Mouse (Mus musculus) hindbrain, embryonic 16.5 days (tissue): Measurements from ENCODE around the gene Itpr2. TPM values are rescaled to one million over a fixed set of nuclear protein-coding genes. Genes with fewer than 3 reads are reported as not detected.

Experiments
- ATAC-seq: fragments of 200-750 bp; cut with Nextera tagmentation; 2 replicates; pipeline ENCODE4 v1.8.0; 2017; ENCODE audit warnings: moderate TSS enrichment, moderate library complexity
- H3K27ac ChIP-seq: fragments of 300-500 bp; sonication (generic); 2 replicates; pipeline ENCODE4 v1.5.1; 2014; ENCODE audit warnings: low read depth, mild to moderate bottlenecking, control low read depth, low read length, moderate library complexity
- H3K27me3 ChIP-seq: fragments of 300-500 bp; sonication (generic); replicated peaks from 2 replicates; pipeline ENCODE4 v1.6.1; 2014; ENCODE audit warnings: low read length; ENCODE audit not compliant: control insufficient read depth, insufficient read depth
- H3K36me3 ChIP-seq: fragments of 300-500 bp; sonication (generic); 2 replicates; pipeline ENCODE4 v1.6.1; 2014; ENCODE audit warnings: mild to moderate bottlenecking, low read length, moderate library complexity, mixed read lengths; ENCODE audit not compliant: control insufficient read depth, insufficient read depth
- H3K4me1 ChIP-seq: fragments of 300-500 bp; sonication (generic); 2 replicates; pipeline ENCODE4 v1.6.1; 2014; ENCODE audit warnings: low read depth, low read length; ENCODE audit not compliant: control insufficient read depth, insufficient read depth
- H3K4me2 ChIP-seq: fragments of 300-500 bp; sonication (generic); 2 replicates; pipeline ENCODE4 v1.6.1; 2014; ENCODE audit warnings: mild to moderate bottlenecking, low read length, control low read depth, moderate library complexity
- H3K4me3 ChIP-seq: fragments of 300-500 bp; sonication (generic); 2 replicates; pipeline ENCODE4 v1.5.1; 2014; ENCODE audit warnings: mild to moderate bottlenecking, low read length, control low read depth, moderate library complexity
- H3K9ac ChIP-seq: fragments of 300-500 bp; sonication (generic); 2 replicates; pipeline ENCODE4 v1.6.1; 2014; ENCODE audit warnings: low read depth, mild to moderate bottlenecking, control low read depth, low read length, moderate library complexity
- H3K9me3 ChIP-seq: fragments of 300-500 bp; sonication (generic); 2 replicates; pipeline ENCODE4 v1.6.1; 2014; ENCODE audit warnings: mild to moderate bottlenecking, low read length, moderate library complexity; ENCODE audit not compliant: control insufficient read depth
- WGBS: fragments of 180-500 bp; shearing (Covaris S2); extraction: QIAGEN DNeasy Blood & Tissue Kit; methylation state at CpG from one replicate; pipeline ENCODE4 v1.1.7; 2014; 5-methylcytosine and 5-hydroxymethylcytosine counted together
- polyA plus RNA-seq: library from polyadenylated mRNA; unstranded; fragments of >200 nt; fragmentation: Nextera tagmentation; extraction: Ambion mirVana; gene quantifications from 2 replicates; pipeline ENCODE4 v1.2.1, GENCODE M21; 2015

Itpr2 gene
- polyA plus RNA-seq, 1 experiment from 2014 or later, result 9.1 TPM

DNA sequence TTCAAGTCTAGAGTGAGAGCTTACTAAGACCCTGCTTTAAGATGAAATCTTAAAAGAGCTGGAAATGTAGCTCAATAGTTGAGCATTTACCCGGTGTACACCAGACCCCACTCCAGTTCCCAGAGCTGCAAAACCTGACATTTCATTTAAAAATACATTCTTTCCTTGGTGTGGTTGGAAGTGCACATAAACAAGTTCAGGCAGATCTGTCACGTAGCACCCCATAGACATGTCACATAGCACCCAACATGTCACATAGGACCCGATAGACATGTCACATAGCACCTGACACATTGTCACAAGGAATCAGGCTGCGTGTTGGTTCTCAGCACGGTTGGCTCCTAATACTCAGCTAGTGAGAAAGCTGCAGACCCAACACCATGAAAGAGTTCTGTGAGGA is 33.5 kb upstream of the Itpr2 start:
- ATAC-seq, result no peak
- Histone ChIP-seq H3K9ac (no peak overlapping the region), H3K4me1 (no peaks in the 10 kb centered on the region), H3K36me3 (no peaks in the 10 kb centered on the region), H3K4me2 (no peak overlapping the region), H3K4me3 (no peak overlapping the region), H3K27me3 (no peaks in the 10 kb centered on the region), H3K9me3 (no peaks in the 10 kb centered on the region), H3K27ac (no peak overlapping the region)
- 96% methylated on average over 5 of the region's 5 CpGs for WGBS

DNA sequence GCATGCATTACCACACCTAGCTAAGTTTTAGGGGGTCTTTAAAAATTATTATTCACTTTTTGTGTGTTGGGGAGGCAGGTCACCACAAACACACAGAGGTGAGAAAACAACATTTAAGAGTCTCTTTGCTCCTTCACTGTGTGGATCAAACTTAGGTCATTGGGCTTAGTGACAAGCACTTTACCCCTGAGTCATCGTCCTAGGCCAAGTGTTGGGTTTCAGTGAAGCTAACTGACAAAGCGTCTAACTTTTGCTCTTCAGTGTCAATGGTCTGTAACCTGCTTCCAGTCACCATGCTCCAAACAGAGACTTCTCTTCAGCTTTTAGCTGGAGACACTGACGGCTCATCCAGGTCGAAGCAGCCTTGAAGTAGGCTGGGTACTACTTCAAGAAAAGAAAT is 31.1 kb upstream of the Itpr2 start:
- 90% methylated on average over 4 of the region's 4 CpGs for WGBS
- Histone ChIP-seq H3K9me3 (no peaks in the 10 kb centered on the region), H3K36me3 (no peaks in the 10 kb centered on the region), H3K4me3 (no peak overlapping the region), H3K27me3 (no peaks in the 10 kb centered on the region), H3K4me1 (no peaks in the 10 kb centered on the region), H3K9ac (no peak overlapping the region), H3K27ac (no peak overlapping the region), H3K4me2 (no peak overlapping the region)
- ATAC-seq, result no peak

DNA sequence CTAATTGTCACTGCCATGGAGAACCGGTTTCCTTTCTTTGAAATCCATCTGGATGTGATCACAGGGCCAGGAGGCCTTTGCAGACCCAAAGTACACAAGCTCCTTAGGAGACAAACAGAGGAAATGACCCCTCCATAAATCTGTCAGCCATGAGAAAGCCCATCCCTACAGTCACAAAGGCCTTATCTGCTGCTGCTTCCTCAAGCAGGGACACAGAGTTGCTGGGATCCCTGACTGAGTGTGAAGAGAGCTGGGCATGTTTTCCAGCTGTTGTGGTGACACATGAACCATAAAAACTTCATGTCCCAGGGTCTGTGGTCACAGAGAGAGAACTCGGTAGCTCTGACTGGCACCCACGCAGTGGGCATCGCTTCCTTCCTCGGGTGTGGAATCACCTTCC is 28.7 kb upstream of the Itpr2 start:
- no peak overlapping the region for H3K9ac ChIP-seq
- H3K4me1 ChIP-seq, result no peaks in the 10 kb centered on the region
- H3K36me3 ChIP-seq, result no peaks in the 10 kb centered on the region
- H3K4me3 ChIP-seq, result no peak overlapping the region
- H3K4me2 ChIP-seq, result no peak overlapping the region
- 72% methylated on average over 5 of the region's 5 CpGs for WGBS
- no peak for ATAC-seq
- H3K27me3 ChIP-seq, result no peaks in the 10 kb centered on the region
- H3K27ac ChIP-seq, result no peak overlapping the region
- no peaks in the 10 kb centered on the region for H3K9me3 ChIP-seq

DNA sequence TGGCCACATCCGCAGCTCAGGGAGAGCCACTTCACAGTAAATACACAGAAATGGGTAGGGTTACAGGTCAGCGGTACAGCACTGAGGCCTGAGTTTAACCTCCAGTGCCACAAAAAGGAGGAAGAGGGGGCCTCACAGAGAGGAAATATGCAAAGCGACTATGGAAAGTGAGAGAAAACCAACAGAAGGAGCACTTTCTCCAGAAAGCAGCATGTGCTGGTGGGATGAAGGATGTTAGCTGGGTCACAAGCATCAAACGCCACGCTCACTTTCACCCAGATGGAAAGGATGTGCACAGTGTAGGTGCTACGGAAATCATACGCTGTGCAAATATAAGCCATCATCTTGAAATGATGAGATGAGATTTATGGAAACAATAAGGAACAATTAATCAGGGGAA is 28.3 kb upstream of the Itpr2 start:
- ATAC-seq, result no peak
- H3K9me3 ChIP-seq, result no peaks in the 10 kb centered on the region
- H3K36me3 ChIP-seq, result no peaks in the 10 kb centered on the region
- H3K27ac ChIP-seq, result no peak overlapping the region
- WGBS, result 80% methylated on average over 7 of the region's 7 CpGs
- H3K27me3 ChIP-seq, result no peaks in the 10 kb centered on the region
- no peaks in the 10 kb centered on the region for H3K4me1 ChIP-seq
- no peak overlapping the region for H3K4me2 ChIP-seq
- no peak overlapping the region for H3K4me3 ChIP-seq
- H3K9ac ChIP-seq, result no peak overlapping the region

DNA sequence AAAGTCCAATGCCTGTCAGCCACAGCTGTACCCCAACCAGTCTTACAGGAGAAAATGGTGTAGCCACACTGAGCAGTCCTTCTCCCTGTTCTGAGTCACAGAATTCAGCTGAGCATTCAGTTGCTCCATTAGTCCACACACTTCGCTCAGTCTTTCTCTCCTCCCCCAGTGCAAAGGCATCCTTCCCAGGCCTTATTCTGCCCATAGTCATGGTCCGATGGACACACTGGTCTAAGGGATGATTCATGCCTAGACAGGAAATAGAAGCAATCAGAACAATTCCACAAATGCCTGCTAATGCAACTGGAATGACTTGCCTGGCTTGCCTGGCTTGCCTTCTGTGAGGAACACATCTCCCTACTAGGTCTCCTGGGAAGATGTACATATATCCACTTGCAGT is 25.5 kb upstream of the Itpr2 start:
- H3K9ac ChIP-seq, result no peak overlapping the region
- WGBS, result 85% methylated on average over 2 of the region's 2 CpGs
- H3K27me3 ChIP-seq, result no peaks in the 10 kb centered on the region
- H3K27ac ChIP-seq, result no peak overlapping the region
- no peak overlapping the region for H3K4me2 ChIP-seq
- 0 out of 2 replicates have a peak, but pooled peaks cover 4% of the 10 kb centered on the region for H3K9me3 ChIP-seq
- ATAC-seq, result no peak
- no peaks in the 10 kb centered on the region for H3K4me1 ChIP-seq
- no peaks in the 10 kb centered on the region for H3K36me3 ChIP-seq
- no peak overlapping the region for H3K4me3 ChIP-seq

DNA sequence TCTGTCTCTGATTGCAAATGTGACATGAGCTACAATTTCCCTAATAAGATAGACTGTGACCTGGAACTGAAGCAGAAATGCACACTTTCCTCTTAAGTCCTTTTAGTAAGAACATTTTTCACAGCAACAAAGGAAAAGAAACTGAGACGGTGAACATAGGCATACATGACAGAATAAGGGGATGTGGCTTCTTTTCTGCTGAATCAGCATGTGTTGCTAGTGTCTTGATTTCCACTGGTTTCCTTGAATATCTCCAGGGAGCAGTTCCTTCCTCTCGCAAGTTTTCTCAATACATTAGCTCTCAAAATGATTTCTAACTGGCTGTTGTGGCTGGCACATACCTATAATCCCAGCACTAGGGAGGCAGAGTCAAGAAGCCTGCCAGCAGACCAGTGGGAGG is 23.5 kb upstream of the Itpr2 start:
- 0 out of 2 replicates have a peak, but pooled peaks cover 4% of the 10 kb centered on the region for H3K9me3 ChIP-seq
- ATAC-seq, result no peak
- no peak overlapping the region for H3K4me2 ChIP-seq
- no peaks in the 10 kb centered on the region for H3K27me3 ChIP-seq
- no peak overlapping the region for H3K4me3 ChIP-seq
- no peak overlapping the region for H3K27ac ChIP-seq
- whole genome bisulfite sequencing, result 82% methylated on average over 2 of the region's 2 CpGs
- no peaks in the 10 kb centered on the region for H3K4me1 ChIP-seq
- H3K9ac ChIP-seq, result no peak overlapping the region
- H3K36me3 ChIP-seq, result no peaks in the 10 kb centered on the region

DNA sequence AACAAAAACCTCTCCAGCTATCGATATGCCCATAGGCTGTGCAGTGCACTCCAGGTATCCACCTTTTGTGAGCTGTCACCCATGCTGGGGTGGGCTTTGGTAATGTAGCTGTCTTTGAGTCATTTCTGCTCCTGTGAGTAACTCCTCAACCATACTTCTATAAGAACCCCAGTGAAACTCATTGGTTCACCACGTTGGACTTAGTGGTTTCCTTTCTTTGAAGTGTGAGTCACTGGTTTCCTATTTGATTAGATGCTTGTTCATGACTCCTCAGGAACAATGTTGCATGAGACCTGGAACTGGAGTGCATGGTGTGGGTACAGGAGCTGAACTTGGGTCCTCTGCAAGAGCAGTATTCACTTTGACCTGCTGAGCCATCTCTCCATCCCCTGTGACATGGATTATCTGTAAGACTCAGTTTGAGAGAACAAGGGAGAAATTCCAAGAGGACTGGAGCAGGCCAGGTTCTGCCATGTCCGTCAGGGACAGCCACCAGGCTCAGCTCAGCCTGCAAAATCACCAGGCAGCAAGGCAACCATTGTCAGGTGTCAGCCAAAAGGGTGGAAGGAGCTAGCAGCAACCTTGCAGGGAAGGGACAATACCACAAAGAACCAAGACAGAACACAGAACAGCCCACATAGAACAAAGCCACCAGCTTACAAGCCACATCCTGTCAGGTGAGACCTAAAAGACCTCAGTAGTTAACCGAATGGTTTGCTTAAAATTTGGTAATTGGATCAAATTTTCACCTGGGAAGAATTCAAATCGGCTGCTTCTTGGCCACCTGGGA is 19.6 kb upstream of the Itpr2 start:
- ATAC-seq, result no peak
- Histone ChIP-seq H3K4me3 (no peak overlapping the region), H3K9me3 (0 out of 2 replicates have a peak, but pooled peaks cover 4% of the 10 kb centered on the region), H3K4me2 (no peak overlapping the region), H3K27me3 (no peaks in the 10 kb centered on the region), H3K4me1 (no peaks in the 10 kb centered on the region), H3K9ac (no peak overlapping the region), H3K36me3 (no peaks in the 10 kb centered on the region), H3K27ac (no peak overlapping the region)
- WGBS, result 80% methylated on average over 5 of the region's 5 CpGs

DNA sequence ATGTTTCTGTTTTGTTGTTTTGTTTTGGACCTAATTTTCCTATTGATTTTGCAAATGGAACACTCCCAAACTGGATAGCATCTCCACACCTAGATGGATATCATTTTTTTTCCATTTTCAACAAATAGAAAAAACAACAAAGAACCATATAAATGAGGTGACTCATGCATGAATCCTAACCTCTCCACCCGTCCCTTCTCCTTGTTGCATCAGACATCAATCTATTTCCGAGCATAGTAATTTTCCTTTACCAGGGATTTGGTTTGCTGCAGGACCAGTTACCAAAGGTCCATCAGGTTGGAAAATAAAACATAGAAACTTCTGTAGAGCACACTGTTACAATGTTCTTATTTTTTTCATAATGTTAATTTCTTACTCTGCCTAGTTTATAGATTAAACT is 17.0 kb upstream of the Itpr2 start:
- 0 out of 2 replicates have a peak, but pooled peaks cover 4% of the 10 kb centered on the region for H3K9me3 ChIP-seq

DNA sequence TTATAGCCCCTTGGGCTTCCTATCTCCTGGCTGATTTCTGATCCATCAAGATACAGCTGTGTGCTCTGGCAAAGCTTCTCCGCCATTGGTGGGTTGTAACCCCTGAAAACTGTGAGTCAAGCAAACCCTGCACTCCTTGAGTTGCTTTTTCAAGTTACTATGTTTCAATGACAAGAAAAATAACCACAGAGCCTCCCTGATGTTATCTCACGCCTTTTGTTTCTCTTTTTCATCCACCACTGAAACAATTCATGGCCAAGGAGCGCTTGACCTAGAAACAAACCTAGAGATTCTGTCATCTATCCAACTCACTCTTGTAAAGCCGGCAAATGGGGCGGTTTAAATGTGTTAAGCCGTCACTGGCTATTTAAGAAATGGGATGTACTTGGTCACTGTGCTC is 13.9 kb upstream of the Itpr2 start:
- ATAC-seq, result no peak
- Histone ChIP-seq H3K27ac (no peak overlapping the region), H3K9ac (no peak overlapping the region), H3K4me2 (no peak overlapping the region), H3K4me3 (no peak overlapping the region), H3K36me3 (no peaks in the 10 kb centered on the region), H3K9me3 (no peaks in the 10 kb centered on the region), H3K4me1 (no peaks in the 10 kb centered on the region), H3K27me3 (no peaks in the 10 kb centered on the region)
- 79% methylated on average over 6 of the region's 6 CpGs for whole genome bisulfite sequencing

More for the DNA sequence above, 17.0 kb upstream of the Itpr2 start:
- no peaks in the 10 kb centered on the region for H3K4me1 ChIP-seq
- ATAC-seq, result no peak
- no peak overlapping the region for H3K27ac ChIP-seq
- no peak overlapping the region for H3K4me2 ChIP-seq
- WGBS, result 67% methylated on average over 2 of the region's 2 CpGs
- no peak overlapping the region for H3K9ac ChIP-seq
- no peaks in the 10 kb centered on the region for H3K36me3 ChIP-seq
- no peaks in the 10 kb centered on the region for H3K27me3 ChIP-seq
- no peak overlapping the region for H3K4me3 ChIP-seq
